Mouse (Mus musculus): ENCODE results near the gene Med13l.

Gene Med13l

DNA sequence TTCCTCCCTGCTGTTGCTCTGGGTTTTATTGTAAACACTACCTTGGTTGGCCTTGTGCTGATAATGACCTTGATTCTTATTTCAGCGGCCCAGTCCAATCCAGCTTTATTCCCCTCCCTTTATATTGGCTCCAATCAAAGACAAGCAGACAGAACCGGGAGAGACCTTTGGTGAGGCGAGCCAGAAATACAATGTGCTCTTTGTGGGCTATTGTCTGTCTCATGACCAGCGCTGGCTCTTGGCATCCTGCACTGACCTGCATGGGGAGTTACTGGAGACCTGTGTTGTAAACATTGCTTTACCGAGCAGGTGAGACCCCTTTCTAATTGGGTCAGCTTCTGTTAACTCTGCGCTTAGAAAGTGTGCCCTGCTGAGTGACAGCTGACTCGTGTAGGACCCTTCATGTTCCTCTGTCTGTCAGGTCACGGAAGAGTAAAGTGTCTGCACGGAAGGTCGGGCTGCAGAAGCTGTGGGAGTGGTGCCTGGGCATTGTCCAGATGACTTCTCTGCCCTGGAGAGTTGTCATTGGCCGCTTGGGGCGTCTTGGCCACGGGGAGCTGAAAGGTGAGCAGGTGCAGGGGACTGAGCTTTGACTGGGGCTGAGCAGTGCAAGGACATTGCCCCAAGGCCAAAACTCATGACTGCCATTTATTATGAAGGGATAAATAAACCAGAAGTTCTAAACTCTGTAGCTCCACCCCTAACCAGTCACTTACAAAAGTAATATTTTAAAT is 191.1 kb downstream of the Med13l start:
- DNase-seq = no peak

DNA sequence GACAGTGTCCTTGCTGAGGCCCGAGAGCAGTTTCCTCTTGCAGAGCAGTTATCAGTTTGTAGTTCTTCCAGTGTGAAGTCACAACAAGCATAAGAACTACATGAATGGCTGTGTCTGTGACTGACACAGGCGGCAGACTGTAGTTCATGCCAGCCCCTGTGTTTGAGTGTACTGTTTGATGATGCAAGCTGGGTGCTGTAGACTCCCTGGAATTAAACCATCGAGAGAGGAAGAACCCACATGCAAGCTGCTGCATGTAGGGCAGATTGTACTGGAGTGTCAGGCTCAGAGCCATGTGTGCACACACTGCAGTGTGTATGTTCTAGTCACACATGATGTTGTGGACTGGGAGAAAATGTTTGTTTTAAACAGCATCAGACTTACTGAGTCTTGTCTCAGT is 192.4 kb downstream of the Med13l start:
- DNase-seq = no peak

DNA sequence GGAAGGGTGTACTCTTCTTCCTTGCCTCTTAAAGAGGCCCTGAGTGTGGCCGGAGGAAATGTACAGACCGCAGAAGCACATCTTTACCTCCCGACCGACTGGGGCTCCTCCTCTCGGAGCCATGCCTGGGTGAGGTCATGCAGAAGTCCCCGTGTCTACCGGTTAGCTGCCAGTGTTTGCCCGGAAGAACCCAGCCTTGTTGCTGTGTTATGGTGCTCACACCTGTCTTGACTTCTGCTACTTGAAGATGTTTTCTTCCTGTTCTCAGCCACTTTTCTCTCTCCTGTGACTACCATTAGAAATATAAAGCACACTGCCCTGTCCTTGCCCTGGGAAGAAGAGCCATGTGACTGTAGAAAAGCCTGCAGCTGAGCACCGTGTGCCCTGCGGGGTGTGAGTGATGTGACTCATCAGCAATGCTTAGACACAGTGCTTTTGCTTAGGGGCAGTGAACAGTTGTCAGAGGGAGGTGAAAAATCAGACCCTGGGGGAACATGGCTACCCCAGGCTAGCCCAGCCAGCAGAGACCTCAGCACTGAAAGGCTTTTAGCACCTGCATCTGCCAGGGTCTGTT is 193.1 kb downstream of the Med13l start:
- DNase-seq = no peak

DNA sequence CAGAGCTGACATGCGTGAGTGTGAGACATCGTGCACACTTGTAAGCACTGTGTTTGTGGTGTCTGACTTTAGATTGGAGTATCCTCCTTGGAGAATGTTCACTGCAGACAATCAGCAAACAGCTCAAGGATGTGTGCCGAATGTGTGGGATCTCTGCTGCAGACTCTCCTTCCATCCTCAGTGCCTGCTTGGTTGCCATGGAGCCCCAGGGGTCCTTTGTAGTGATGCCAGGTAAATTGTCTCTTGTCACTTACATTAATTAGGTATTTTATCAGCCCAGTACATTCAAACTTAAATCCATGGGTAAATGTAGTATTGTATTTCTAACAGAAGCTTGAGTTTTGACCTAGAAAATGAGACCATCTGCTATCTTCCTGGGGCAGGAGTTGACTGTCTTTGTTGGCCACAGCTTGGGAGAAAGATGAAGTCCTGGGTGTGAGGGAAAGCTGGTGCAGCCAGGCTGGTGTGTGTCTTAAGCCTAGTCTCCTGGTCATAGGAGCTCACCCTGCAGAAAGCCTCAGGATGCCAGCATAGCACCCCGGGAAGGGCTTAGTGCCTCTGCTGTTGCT is 193.8 kb downstream of the Med13l start:
- no peak for DNase-seq

DNA sequence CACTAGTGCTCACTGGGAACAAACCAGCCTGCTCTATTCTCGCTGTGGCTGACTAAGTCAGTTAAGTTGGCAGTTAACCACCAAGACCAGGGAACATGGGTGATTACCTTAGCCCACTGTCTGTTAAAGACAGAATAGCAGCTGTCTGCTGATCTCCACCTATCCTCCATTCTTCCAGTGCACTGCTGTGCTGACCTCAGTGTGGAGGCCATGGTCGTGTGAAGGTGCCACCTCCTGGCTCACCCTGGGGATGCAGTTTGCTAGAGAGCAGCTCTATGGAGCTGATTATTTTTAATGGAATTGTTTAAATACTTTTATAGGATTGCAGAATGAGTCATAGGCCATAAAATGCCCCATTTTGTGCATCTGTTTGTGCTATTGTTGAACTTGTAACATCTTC is 195.6 kb downstream of the Med13l start:
- no peak for DNase-seq

DNA sequence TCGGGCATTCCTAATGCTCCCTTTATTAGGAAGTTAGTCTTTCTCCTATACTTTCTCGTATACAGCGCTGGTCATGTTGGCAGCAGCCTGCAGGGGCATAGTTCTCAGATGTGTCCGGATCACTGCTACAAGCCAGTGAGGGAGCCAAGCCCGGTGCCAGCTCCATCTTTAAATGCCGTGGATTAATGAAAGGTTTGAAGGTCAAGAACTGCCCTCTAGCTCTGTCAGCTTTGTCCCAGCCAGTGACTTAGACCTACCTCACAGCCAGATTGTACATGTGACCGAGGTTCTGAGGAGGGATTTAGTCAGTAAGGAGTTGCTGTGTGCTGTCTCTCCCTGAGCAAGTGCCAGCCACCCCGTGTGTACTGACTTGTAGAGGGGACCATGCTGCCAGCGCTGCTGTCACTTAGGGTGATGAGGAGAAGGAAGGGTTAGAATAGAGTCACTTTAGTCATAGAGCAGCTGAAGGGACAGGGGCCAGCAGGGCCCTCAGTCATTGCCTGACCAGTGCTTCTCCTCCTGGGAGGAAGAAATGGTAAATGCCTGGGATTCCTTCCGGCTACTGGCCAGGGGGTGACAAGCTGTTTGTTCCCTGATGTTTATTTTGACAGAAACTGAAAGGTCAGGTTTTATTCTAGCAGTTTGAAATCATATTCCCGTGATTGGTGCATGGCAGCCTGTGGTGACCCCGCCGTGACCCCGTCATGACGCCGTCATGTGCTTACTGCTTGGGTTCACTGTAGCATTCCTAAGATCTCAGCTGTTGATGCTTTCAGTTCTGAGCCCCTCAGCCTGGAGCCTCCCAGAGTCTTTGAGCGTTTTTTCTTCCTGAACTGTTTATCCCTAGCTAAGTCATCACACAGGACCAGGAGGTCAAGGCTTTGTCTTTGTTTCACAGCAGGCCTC is 197.2 kb downstream of the Med13l start:
- no peak for DNase-seq

DNA sequence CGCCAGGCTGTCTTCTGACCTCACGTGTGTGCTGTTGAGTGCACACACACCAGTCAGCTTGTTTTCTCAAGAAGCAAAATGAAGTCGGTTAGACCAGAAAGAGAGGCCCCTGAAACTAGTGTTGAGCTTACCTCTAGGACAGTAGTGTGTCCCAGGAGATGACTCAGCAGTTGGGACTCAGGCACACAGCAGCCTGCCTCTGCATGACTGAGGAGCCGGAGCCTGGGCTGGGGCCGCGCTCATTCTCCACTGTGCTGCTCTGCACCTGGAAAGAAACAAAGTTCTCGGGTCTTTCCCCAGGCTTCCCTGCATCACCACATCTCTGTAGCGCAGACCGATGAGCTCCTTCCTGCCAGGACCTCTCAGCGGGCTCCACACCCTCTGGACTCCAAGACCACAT is 200.5 kb downstream of the Med13l start:
- DNase-seq = no peak

DNA sequence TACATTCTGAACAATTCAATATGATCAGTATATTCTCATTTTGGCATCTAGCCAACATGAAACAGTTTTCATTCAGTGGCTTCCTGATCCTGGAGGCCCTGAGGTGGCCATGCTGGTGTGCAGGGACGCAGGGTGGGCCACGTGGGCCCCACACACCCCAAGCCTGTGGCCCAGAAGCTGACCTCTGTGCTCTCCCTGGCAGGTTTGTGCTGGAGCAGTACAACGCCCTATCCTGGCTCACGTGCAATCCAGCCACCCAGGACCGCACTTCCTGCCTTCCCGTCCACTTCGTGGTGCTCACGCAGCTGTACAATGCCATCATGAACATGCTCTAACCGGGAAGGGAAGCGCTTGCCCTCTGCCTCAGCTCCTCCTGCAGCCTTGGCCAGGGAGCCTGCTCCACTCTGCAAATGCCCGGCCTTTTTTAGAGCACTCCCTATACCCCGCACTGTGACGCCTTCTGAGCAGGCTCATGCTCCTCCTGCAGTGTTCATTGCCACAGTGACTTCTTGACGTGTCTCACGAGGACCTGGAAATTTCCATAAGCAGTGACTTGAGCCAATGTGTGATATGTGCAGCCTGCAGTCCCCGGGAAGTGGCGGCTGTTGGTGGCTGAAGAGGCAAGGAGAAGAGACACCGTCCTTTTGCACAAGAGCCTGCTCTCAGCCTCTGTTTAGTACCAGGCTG is 202.2 kb downstream of the Med13l start:
- DNase-seq = no peak

DNA sequence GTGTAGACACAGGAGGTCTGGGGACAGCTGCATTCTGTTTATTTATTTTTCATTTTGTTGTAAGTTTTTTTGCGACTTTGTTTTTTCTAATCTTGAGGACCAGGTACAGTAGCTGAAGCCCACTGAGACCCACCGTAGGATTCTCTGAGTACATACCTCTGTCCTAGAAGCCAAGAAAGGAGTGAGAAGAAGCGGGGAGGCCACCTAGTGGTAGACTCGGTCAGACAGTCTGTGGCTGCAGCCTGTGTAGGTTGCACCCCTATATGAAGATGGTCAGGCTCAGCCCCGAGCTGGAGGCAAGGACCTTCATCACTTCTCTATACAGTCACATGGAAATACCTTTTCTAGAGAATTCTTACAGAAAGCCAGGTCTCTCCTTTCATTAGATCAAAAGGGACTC is 202.9 kb downstream of the Med13l start:
- DNase-seq = peak; percentile 48

DNA sequence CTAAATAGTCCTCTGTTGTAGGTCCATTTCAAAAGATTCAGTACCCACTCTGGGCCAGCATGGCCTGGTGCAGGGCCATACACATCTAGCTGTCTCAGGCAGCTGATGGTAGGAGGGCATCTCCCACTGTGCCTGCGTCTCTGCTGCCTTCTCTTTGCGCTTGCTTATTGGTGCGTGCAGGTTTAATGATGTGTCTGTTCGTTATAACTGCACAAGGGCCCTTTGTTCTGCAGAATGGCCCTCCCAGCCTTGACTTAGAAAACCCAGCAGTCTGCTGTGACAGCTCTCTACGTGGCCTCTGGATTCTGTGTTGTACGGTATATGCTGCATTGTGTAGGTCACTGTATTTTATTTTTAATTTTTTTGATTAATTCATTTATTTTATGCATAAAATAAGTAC is 208.7 kb downstream of the Med13l start:
- DNase-seq = no peak

DNA sequence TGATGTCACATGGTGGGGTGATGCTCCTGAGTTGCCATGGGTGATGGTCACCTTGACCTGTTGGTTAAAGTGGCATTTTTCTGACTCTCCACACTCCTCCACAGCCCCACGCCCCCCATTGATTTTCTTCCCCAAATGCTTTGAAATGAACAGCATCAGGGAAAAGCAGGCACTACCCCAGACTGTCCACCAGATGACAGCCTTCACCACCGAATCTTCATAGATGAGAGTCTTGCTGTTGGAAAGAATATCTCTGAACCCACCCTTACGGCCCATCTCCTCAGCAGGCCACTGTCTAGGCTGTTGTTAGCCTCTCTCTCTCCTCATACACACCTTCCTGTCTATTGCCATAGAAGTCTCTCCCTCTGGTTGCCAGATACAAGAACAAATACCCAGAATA is 213.4 kb downstream of the Med13l start:
- peak; percentile 64 for DNase-seq

DNA sequence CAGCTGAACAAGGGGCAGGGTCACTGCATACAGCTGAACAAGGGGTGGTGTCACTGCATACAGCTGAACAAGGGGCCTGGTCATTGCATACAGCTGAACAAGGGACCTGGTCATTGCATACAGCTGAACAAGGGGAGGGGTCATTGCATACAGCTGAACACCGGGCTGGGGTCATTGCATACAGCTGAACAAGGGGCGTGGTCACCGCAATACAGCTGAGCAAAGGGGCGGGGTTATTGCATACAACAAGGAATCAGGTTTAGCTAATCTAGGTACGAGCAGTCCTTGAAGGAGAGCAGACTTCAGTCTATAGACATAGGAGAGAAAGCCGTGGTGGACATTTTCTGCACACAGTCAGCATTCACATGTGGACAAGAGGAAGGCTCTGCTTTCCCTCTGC is 215.9 kb downstream of the Med13l start:
- DNase-seq = no peak

DNA sequence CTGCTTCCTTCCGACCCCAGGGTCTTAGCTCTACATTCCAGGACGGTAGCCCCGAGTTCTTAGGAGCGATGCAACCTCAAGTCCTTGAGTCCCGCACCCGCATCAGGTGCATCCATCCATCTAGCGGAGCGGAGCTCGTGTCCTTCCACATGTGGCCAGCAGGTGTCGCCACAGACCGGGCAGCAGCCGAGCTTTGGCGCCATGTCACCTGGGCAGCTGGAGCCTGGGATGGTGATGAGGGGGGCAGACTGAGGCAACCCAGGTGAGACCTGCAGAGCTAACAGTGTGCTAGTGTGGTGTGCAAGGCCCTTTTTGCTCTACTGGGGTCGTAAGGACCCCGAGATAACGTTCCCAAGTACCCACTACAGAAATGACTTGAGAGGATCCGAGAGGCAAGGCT is 221.1 kb downstream of the Med13l start:
- DNase-seq = peak; percentile 81

DNA sequence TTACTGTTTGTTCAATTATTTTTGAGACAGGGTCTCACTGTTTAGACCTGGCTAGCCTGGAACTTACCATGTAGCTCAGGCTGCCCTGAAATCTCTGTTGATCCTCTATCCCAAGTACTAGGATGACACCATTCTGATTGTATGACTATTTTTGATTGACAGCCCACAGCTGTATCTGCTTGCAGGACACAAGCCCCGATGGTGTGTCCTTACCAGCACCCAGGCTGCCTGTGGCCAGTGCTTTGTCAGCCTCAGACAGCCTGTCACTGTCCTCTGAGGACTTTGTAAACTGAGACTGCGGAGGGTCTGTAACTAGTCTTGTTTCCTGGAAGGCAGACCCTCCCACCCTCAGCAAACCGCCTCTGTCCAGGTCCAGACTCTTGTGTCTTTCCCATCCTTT is 221.7 kb downstream of the Med13l start:
- no peak for DNase-seq

DNA sequence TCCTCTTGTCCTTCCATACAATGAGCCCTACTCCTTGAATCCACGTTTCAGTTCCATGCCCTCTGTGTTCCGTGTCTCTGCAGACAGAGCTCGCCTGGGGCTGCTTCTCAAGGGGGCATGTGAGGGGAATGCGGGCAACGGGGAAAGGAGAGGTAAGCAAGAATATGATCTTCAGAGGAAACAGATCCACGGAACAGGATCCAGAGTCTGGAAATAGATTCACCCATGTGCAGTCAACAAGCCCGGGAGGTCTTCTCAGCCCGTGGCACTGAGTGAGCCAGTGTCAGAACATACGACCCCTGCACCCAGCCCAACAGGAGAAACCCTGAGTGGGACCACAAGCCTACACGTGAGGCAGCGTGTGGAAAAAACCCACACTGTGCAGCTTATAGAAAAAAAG is 228.7 kb downstream of the Med13l start:
- no peak for DNase-seq

DNA sequence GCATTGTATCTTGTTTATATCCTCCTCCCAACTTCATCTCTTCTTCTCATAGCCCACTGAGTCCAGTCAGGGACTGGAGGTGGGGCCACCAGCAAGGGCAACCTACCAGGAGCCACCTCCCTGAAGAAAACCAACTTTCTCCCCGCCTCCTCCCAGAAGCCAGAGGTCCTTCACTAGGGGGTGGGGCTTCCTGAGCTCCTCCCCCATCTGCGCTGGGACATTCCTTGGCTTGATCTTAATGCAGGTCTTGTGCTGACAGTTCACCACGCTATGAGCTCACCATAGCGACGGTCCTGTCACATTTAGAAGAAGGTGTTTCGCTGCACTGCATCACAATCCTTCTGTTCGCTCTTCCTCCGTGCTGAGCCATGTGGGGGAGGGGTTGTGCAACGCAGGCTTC is 229.3 kb downstream of the Med13l start:
- DNase-seq = no peak

DNA sequence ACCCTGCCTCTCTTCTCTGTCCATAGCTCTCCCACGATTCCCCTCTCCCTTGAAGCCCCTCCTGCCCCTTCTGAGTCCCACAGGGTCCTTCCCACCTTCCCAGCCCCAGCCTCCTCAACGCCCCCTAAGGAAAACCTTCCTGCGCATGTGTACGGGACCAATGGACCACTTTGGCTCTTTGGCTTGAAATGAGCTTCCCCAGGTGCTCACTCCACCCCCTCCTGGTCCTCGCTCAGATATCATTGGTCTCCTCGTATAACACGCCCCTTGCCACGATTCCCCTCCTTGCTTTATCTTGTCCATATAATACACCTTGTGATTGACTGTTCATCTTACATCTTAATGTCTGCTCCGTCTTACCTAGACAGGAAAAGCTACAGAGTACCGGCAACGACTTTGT is 237.3 kb downstream of the Med13l start:
- DNase-seq = no peak

DNA sequence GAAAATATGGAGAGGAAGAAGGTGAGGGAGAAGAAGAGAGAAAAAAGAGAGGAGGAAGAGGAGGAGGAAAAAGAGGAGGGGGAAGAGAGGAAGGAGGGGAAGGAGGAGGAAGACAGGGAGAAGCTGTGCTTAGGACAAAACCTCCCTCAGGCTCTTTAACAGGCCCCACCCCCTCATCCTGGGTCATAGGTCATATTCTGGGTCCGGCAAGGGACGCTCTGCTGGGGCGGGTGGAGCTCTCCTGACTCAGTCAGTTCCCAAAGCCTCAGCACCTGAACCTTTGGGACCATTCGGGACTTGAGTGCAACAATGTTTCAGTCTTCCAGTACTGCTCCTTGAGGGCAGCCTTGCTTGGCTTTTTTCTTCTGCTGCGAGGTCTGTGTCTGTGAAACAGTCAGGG is 241.1 kb downstream of the Med13l start:
- DNase-seq = no peak

DNA sequence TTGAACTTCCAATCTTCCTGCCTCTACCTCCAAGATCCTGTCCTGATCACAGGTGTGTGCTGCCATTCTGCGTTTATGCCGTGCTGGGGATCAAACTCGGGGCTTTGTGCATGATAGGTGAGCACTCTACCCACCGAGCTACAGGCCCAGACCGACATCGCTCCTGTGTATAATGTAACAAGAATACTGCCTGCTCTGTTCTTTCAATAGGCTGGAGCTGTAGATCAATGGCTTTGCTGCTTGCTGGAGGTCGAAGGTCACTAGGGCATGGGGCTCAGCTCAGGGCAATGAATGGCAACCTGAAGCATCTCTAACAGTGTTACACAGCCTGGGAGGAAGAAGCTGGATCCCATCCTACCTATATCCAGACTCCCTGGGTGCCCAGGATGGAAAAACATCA is 241.6 kb downstream of the Med13l start:
- no peak for DNase-seq

DNA sequence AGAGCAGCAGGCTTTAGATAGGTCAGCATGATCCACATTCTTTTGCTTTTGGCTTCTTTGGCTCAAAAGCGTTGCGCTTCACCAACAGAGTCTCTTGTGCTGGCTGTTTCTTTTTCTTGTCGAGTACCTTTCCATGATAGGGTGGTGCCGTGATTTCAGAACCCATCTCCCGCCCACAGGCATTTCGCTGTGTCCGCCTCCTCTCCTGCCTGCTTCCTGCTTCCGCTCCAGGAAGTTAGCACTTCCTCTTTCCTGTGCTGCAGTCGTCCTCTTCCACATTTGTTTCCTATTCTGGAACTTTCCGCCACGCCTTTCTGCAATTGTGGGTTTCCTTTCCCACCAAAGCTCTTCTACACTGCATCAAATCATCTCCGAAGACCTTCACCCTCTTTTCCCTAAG is 248.5 kb downstream of the Med13l start:
- DNase-seq = no peak

DNA sequence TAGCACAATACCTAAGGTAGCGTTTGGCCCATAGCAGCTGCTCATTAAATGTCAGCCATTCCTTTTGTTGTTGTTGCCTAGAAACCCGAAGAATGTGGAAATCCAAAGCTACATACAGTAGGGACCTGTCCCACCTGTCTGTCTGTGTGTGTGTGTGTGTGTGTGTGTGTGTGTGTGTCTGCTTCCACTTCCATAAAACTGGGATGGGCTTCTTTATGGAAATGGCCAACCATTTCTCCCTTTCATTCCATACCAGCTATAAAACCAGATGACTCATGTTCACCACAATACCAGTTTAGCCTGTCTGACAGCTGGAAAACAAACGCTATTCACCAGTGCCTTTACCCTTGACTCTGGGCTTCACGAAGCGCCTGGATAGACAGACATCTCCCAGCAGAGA is 249.1 kb downstream of the Med13l start:
- DNase-seq = no peak

DNA sequence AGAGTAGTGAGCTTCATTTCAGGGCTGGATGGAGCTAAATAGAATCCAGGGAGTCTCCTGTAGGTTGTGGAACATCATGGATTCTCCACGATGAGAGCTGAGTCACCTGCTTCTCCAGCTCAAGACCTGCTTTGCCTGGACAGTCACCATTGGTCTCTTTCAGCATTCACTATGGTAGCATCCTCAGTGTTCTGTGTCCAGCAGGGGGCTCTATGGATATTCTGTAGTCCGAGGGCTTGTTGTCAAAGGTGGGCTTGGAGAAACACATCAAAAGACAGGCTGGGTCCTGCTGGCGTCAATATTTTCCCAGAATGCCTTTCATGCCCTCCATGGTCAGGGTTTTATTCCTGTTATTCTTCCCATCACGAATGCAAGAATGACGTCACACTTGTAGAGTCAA is 251.2 kb downstream of the Med13l start:
- DNase-seq = no peak

DNA sequence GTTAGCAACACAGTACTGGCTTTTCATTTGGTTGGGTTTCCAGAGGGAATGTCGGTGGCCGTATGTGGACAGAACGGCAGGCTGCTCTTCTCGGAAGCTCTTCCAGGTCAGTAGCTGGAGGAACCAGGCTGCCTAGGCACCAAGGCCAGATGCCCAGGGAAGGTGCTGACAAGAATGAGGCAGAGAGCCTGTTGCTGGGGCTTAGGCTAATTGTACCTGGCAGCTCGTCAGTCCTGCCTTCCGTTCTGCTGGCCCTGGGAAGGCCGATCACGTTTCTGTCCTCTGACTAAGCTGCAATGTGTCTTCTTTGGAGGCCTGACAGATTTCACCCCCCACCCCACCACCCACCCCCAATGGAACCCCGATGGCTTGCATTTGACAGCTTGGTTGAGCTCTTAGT is 251.9 kb downstream of the Med13l start:
- no peak for DNase-seq

Data from right cerebral cortex, postnatal 4 days (tissue).